Mouse (Mus musculus) activated CD4-positive, CD25-positive, alpha-beta regulatory T cell, adult 4 months (primary cell): ENCODE data around the gene Mlycd. TPM values are rescaled to one million over a fixed set of nuclear protein-coding genes. Genes with fewer than 3 reads are reported as not detected.

Experiments
- ATAC-seq: one replicate; pipeline ENCODE4 v1.8.0; 2017
- polyA plus RNA-seq, 2 experiments: library from polyadenylated mRNA; unstranded; fragments of 100-300 nt; shearing (Covaris generic); gene quantifications; one replicate each; pipeline ENCODE4 v1.2.1; 2017

Mlycd gene
- polyA plus RNA-seq, 2 experiments from 2014 or later: 4.2 to 6.4 TPM

GRCm38 (mm10) chr8:119434569-119434968, 39.9 kb downstream of the Mlycd start:
- no peak for ATAC-seq

GRCm38 (mm10) chr8:119435527-119435926, 40.8 kb downstream of the Mlycd start:
- no peak for ATAC-seq

GRCm38 (mm10) chr8:119436331-119436730, 41.7 kb downstream of the Mlycd start:
- no peak for ATAC-seq

GRCm38 (mm10) chr8:119436933-119437332, 42.3 kb downstream of the Mlycd start:
- peak; percentile 38 for ATAC-seq

- no peak for ATAC-seq
These were observed 42.8 kb downstream of the Mlycd start for GRCm38 (mm10) chr8:119437506-119437905.

DNA sequence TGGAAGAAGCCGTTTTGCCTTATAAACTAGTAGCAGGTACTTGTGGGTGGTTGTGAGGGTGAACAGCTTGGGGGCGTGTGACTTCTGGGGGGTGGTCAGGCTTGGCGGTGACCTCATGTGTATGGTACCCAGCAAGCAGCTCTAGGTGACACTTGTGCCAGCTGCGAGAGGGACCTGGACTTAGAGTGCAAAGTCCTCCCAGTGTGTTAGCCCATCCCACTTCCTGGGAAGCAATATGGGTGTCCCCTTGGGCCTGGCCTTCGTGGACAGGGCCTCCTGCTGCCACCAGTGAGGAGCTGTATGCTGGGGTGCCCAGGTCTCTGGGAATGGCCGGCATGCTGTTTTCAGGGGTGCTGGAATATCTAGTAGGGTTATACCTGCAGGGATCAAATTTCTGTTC, 44.2 kb downstream of the Mlycd start:
- no peak for ATAC-seq

DNA sequence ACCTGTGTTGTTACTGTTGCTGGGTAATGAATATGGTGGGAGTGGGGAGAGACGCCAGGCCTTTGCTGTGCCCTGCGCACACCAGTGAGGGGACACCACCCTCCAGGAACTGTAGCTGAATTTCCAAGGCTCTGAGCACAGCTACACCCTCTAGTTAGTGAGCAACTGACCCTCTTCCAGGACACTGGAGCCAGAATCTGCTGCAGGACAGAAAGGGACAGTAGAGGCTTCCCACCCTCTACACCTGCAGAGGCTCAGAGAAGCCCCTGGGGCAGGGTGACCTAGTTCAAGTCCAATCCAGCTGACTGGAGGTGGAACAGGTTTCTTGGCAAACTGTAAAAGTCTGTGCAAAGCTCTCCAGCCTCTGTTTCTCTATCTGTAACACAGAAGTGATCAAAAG, 44.7 kb downstream of the Mlycd start:
- ATAC-seq: no peak

- no peak for ATAC-seq
These were observed 45.2 kb downstream of the Mlycd start for GRCm38 (mm10) chr8:119439893-119440249.

DNA sequence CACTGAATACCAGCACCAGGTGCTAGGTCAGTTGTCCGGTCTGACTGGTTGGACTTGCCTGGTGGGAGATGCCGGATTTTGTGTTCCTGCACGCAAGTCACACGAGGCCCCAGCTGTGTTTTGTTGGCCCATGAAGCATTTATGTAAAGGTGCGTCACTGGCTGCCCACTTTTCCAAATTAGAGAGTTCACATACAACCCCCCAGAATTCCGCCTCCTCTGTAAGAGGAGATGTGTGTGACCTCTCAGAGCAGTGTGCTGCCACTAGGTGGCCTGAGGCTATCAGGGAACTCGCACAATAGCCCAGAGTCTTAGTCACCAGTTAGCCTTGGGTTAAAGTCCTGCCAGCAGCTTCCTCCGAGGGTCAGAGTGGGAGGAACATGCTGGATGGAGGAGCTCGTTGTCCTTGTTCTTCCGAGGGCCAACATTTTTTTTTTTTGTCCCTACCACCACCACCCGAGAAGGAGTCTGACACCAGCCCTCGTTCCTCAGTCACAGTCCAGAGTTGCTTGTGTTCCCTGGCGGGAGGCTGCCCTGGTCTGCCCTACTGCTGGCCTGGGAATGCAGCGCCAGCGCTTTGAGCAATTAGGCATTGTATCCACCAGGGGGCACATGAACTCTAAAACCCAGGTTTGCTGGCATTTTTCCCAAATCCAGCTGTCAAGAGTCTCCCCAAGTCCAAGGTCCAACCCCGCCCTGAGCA, 45.7 kb downstream of the Mlycd start:
- peak; percentile 55 for ATAC-seq

DNA sequence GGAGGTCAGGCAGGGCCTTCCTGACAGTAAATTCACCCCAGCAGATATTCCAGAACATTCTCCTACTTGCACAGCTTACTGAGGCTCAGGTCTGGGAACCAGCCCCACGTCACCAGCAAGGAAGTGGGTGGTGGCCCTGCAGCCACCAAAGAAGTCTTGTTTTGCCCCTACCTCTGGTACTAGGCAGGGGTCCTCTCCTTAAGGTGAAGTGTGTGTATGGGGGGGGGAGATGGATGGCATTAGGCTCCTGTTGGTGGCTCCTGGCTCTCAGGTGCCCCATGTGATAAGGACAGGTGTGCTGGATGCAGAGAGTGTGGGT, 46.2 kb downstream of the Mlycd start:
- peak; percentile 72 for ATAC-seq

DNA sequence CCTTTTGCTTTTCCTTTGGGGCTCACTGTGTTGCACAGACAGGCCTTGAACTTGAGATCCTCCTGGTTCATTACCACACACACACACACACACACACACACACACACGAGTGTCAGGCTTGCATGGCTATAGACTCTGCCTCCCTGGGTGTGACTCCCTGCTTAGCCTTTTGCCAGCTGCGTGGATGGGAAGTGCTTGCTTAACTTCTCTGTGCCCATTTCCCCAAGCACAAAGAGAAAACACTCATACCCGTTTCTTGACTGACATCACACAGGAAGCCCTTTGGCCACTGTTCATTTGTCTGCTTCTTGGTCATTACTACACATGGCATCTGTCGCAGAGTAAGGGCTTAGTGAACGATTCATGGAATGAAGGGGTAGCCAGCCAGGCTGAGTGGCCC, 47.3 kb downstream of the Mlycd start:
- ATAC-seq: no peak

GRCm38 (mm10) chr8:119442970-119443369, 48.3 kb downstream of the Mlycd start:
- no peak for ATAC-seq

DNA sequence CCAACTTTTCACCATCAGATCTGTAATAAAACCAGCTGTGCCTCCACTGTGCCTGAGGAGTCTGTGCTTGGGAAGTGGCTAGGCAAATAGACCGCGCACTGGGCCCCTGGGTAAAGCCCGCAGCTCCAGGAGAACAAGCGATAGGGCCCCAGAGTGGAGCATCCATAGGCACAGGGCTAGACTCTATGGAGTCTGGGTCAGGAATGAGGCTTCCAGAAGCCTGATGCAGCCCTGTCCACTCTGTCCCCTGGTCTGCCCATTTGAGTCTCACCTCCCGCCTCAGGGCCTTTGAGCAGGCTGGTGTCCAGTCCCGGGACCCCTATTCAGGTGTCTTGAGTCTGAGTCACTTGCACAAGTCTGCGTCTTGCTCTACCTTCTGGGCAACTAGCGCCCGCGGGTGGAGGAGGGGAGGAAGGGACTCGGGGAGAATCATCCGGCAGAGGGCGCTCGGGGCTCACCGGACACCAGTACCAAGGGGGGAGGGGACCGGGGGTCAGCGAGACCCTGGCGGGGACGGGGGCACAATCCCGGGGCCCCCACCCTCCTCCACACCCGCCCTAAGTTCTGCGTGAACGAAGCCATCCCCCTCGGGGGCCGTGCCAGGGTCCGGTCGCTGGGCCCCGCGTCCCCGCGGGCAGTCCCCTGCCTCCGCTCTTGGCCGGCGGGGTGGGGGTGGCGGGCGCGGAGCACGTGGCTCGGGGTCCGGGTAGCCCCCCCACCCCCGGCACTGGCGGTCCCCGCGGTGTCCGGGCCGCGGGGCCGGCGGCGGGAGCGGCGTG, 51.7 kb downstream of the Mlycd start, which contains the start of gene Necab2:
Gene Necab2, plus strand, starts transcription at position 509 of the 779 bp plus-strand sequence.
- ATAC-seq: no peak

GRCm38 (mm10) chr8:119446990-119447780, 52.5 kb downstream of the Mlycd start:
- no peak for ATAC-seq

DNA sequence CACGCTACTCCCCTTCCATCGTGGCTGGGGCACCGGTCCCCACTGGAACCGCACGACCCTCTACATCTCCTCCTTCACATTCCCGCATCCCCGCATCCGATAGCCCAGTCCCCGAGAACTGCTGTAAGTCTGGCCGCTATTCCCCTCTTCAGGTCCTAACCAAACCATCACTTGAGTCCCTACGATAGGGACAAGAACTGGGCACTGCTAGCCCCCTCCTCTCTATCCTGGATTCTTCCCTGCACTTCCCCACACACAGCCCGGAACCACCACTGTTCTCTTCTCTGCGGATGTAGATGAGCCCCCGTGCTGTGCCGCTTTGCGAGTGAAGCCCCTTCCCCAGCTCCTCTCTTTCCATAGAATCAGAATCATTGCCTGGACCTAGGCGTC, 53.1 kb downstream of the Mlycd start:
- no peak for ATAC-seq

DNA sequence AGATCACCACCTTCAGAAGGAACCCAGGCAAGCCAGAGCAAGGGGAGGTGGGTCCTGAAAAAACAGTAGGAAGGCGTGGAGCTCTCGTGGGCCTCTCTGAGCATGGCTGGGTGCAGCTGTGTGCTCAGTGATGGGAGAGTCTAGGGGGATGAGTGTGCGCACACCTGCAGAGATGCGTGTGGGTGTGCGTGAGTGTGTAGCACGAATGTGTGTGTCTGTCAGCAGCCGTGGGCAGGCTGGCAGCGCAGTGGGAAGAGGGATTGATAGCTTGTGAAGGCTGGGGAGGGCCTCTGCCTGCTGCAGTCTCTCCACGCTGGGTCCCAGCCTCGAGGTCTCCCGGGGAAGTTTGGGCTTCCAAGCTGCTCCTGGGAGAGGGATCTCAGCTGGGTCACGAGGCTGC, 54.9 kb downstream of the Mlycd start:
- no peak for ATAC-seq

- no peak for ATAC-seq
These were observed 56.5 kb downstream of the Mlycd start for GRCm38 (mm10) chr8:119451131-119451530.

- ATAC-seq: no peak
These were observed 58.2 kb downstream of the Mlycd start for GRCm38 (mm10) chr8:119452919-119453318.

GRCm38 (mm10) chr8:119456045-119456444, 61.4 kb downstream of the Mlycd start:
- ATAC-seq: no peak

DNA sequence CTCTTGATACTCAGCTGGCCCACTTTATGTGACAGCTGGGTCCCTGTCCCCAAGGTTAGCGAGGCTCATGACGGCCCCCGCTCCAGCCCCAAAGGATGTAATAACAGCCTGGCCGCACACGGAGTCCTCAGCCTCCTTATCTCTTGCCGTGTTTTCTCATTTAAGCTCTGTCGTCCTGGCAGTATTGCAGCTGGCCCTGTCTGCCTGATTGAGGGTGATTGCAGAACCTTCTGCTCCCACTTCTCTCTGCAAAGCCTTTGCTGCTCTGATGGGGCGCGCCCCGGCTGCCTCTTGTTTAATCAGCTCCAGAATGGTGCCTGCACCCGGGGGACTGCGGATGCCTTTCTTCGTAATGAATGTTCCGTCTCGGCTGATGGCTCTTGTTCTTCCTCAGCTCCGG, 65.0 kb downstream of the Mlycd start:
- ATAC-seq: no peak
